Mouse (Mus musculus): ENCODE data around the gene Pglyrp1.

- TF ChIP-seq POLR2A (IDR thresholded peaks at IDR 0.05; ENCODE audit: insufficient read length, low read depth) (no peak), E2F4 (IDR thresholded peaks at IDR 0.05; ENCODE audit: insufficient read depth) (no peak), TCF12 (IDR thresholded peaks at IDR 0.05; ENCODE audit: insufficient read depth, poor library complexity, severe bottlenecking) (no peak), MAX (IDR thresholded peaks at IDR 0.05; ENCODE audit: low read depth) (no peak), USF1 (IDR thresholded peaks at IDR 0.05; ENCODE audit: low read depth) (no peak), TCF3 (IDR thresholded peaks at IDR 0.05; ENCODE audit: insufficient read length, low read depth) (no peak), REST (IDR thresholded peaks at IDR 0.05; ENCODE audit: insufficient read depth, insufficient read length) (no peak), MYOG (IDR thresholded peaks at IDR 0.05; ENCODE audit: control insufficient read depth in 1 of 3, insufficient read depth in 1 of 3, insufficient read length in 2 of 3, low read depth in 2 of 3) (no peak)
Measured at GRCm38 (mm10) chr7:18927759-18928158, 56.6 kb downstream of the Pglyrp1 start.

All from myocyte (in vitro differentiated cells).